ENCODE assay signal across 10 mouse cellular contexts in genomic region chr1:11565309-11565708, GRCm38 (mm10).
DNase-seq lines count a peak whose midpoint lies in the region; ATAC-seq and TF ChIP-seq lines count a peak whose summit lies in the region.
"Had no signal": no experiment of that assay in that cellular context is flagged by ENCODE, and none has a peak within 500 bp of the region (broad histone marks: within the 10 kb centered on the region; RNA-seq: fewer than 3 reads in every experiment).

No protein-coding gene starts in this region.

- H3K4me3 ChIP-seq in kidney, adult 2 months (ENCODE audit: insufficient read depth, low read depth, low read length): no peak overlapping the region
- no peak overlapping the region for H3K4me3 ChIP-seq in kidney, embryonic 16.5 days (ENCODE audit: low read length)
- no peak overlapping the region for H3K4me3 ChIP-seq in midbrain, embryonic 11.5 days (ENCODE audit: low read depth, low read length)
- H3K4me3 ChIP-seq: embryonic facial prominence, embryonic 12.5 days; neural tube, embryonic 13.5 days had no signal

- H3K9me3 ChIP-seq in kidney, embryonic 16.5 days (ENCODE audit: low read length): no peaks in the 10 kb centered on the region
- H3K9me3 ChIP-seq in midbrain, embryonic 11.5 days (ENCODE audit: control insufficient read depth, low read length): no peaks in the 10 kb centered on the region
- H3K9me3 ChIP-seq: embryonic facial prominence, embryonic 12.5 days; neural tube, embryonic 13.5 days had no signal

- H3K36me3 ChIP-seq in kidney, adult 2 months (ENCODE audit: control insufficient read depth, insufficient read depth, low read length): no peaks in the 10 kb centered on the region
- H3K36me3 ChIP-seq in kidney, embryonic 16.5 days (ENCODE audit: insufficient read depth, low read length): no peaks in the 10 kb centered on the region
- H3K36me3 ChIP-seq in midbrain, embryonic 11.5 days (ENCODE audit: control insufficient read depth, insufficient read depth, low read length): no peaks in the 10 kb centered on the region
- H3K36me3 ChIP-seq: embryonic facial prominence, embryonic 12.5 days; neural tube, embryonic 13.5 days had no signal

- no peak overlapping the region for H3K9ac ChIP-seq in kidney, embryonic 16.5 days (replicated peaks; ENCODE audit: low read length)
- no peak overlapping the region for H3K9ac ChIP-seq in midbrain, embryonic 11.5 days (ENCODE audit: low read length)
- H3K9ac ChIP-seq: embryonic facial prominence, embryonic 12.5 days; neural tube, embryonic 13.5 days had no signal

- no peak for ATAC-seq in kidney, embryonic 16.5 days (ENCODE audit: low FRiP score, low TSS enrichment)
- no peak for ATAC-seq in midbrain, embryonic 11.5 days (ENCODE audit: low FRiP score)
- no peak for ATAC-seq in monocyte, adult 5-6 weeks (replicated peaks; ENCODE audit: insufficient number of reproducible peaks, low FRiP score, low TSS enrichment, poor library complexity, severe bottlenecking)

- peak; percentile 35; the same call in 1 of the 2 replicates for TF ChIP-seq CTCF in kidney, adult 2 months (conservative IDR thresholded peaks at IDR 0.05; ENCODE audit: insufficient read depth, insufficient read length, low read depth, low read length)

- H3K27ac ChIP-seq in kidney, adult 2 months (ENCODE audit: insufficient read depth, low read depth, low read length): no peak overlapping the region
- no peak overlapping the region for H3K27ac ChIP-seq in kidney, embryonic 16.5 days (ENCODE audit: low read length)
- no peak overlapping the region for H3K27ac ChIP-seq in midbrain, embryonic 11.5 days (ENCODE audit: low read depth, low read length)
- H3K27ac ChIP-seq: embryonic facial prominence, embryonic 12.5 days; neural tube, embryonic 13.5 days had no signal

- TF ChIP-seq POLR2A in kidney, adult 2 months (IDR thresholded peaks at IDR 0.05; ENCODE audit: low read depth, low read length): no peak

- H3K4me1 ChIP-seq in kidney, adult 2 months (ENCODE audit: control insufficient read depth, insufficient read depth, low read length): no peaks in the 10 kb centered on the region
- no peaks in the 10 kb centered on the region for H3K4me1 ChIP-seq in kidney, embryonic 16.5 days (ENCODE audit: insufficient read depth, low read length)
- H3K4me1 ChIP-seq in midbrain, embryonic 11.5 days (ENCODE audit: control insufficient read depth, insufficient read depth, low read length): no peaks in the 10 kb centered on the region
- H3K4me1 ChIP-seq: embryonic facial prominence, embryonic 12.5 days; neural tube, embryonic 13.5 days had no signal

- DNase-seq in kidney, adult 2 months: peak; percentile 6
- peak; percentile 62 for DNase-seq in ES-CJ7 (ENCODE audit: low read depth, low spot score)
- DNase-seq in adrenal gland, postnatal 25 days: peak; percentile 4
- DNase-seq in forelimb bud, embryonic 11.5 days (ENCODE audit: low read depth, low spot score): peak; percentile 19
- DNase-seq in midbrain, embryonic 11.5 days (ENCODE audit: low spot score, missing footprints): peak; percentile 94
- DNase-seq in spleen, postnatal 14 days (ENCODE audit: low spot score in 2 of 2): no peak

- no peak overlapping the region for H3K4me2 ChIP-seq in kidney, embryonic 16.5 days (replicated peaks; ENCODE audit: low read depth, low read length)
- H3K4me2 ChIP-seq in midbrain, embryonic 11.5 days: no peak overlapping the region
- H3K4me2 ChIP-seq: embryonic facial prominence, embryonic 12.5 days; neural tube, embryonic 13.5 days had no signal

- WGBS in kidney, adult 2 months: 11% methylated on average over 6 of the region's 6 CpGs
- 13% methylated on average over 6 of the region's 6 CpGs for WGBS in kidney, embryonic 16.5 days
- WGBS in midbrain, embryonic 11.5 days: 9% methylated on average over 6 of the region's 6 CpGs

- H3K27me3 ChIP-seq in kidney, adult 2 months (replicated peaks; ENCODE audit: control insufficient read depth, insufficient read depth, low read length): no peaks in the 10 kb centered on the region
- peaks cover 3% of the 10 kb centered on the region; the same call in 1 of the 2 replicates for H3K27me3 ChIP-seq in kidney, embryonic 16.5 days (ENCODE audit: insufficient read depth, low read length)
- H3K27me3 ChIP-seq in midbrain, embryonic 11.5 days (ENCODE audit: control insufficient read depth, insufficient read depth, low read length): no peaks in the 10 kb centered on the region
- H3K27me3 ChIP-seq: embryonic facial prominence, embryonic 12.5 days; neural tube, embryonic 13.5 days had no signal

Comparison
In these comparisons a context has a peak if more than half of its experiments do, and no peak if none do; other contexts are left out.
1. DNase-seq: peak in kidney, adult 2 months (single experiment), ES-CJ7 (single experiment), adrenal gland, postnatal 25 days (single experiment), forelimb bud, embryonic 11.5 days (single experiment) and midbrain, embryonic 11.5 days (single experiment); none in spleen, postnatal 14 days (0 of 2).